Mouse (Mus musculus) heart, postnatal 0 days (tissue): ENCODE data around the gene Slc7a10.

ENCODE experiments used
- CTCF ChIP-seq: IDR thresholded peaks from 2 replicates; pipeline ENCODE4 v1.5.1; 2016; ENCODE audit warnings: antibody characterized with exemption, control low read depth, low read depth
- EP300 ChIP-seq: IDR thresholded peaks from 2 replicates; pipeline ENCODE4 v1.6.1; 2016; ENCODE audit warnings: antibody characterized with exemption, low read depth

DNA sequence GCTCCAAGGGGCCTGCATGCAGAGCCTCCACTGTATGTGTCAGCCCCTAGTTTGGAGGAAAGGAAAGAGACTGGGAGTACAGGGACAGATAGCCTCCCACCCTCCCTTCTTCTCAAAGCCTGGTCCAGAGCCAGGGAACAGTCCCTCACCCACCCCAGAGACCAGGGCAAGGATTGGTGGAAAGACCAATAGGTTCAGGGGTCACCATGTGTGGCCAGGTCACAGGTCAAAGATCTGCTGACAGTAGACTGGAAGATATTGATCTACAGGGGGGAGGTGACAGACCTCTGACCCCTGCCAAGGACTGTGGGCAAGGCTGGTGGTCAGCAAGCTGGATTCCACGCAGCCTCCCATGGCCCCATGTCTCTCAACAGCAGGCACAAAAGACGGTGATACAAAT, 18.3 kb upstream of the Slc7a10 start:
- TF ChIP-seq CTCF = no peak
- no peak for TF ChIP-seq EP300
